10 mouse cellular contexts compared by ENCODE assay signal in the genomic region with DNA sequence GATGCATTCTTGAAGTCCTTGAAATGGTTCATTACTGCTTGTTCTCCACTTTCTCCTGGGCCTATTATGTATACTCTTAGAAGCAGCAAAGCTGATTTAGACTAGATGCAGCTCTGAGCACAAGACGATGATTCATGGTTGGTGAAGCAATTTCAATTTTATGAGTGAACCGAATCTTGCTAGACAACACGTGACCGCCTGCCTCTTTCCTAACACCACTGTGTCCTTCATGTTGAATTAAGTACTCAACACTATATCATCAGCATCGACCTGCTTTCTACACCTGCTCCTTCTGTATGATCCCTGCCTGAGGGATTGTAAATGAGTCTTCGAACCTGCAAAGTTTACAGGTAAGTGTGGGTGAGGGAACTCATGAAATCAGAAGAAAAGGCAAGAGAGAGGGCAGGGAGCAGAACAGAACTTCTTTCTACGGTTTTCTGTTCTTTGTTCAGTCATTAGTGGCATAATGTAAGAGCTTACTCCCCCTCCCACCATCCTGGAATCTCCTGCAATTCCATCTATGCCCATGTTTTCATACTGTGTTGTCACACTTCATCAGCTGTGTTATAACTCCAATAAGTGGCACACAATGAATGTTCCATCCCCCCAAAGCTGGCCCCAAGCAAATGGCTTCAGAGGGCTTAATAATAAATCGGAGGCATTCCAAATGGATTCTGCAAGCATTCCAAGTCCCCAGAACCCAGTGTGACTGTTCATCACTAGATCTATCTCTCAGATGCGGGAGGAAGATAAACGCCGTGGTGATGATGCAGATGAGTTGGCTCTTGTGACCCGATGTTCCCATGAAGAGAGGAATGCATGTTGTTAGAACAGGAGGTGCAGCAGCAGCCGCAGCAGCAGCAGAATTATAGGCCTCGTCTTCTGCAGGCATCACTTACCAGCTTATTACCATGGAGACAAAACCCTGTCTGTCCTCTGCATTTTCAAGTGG.
DNase-seq lines count a peak whose midpoint lies in the region; ATAC-seq lines count a peak whose summit lies in the region.
"Had no signal": no experiment of that assay in that cellular context is flagged by ENCODE, and none has a peak within 500 bp of the region (broad histone marks: within the 10 kb centered on the region; RNA-seq: fewer than 3 reads in every experiment).

No protein-coding gene starts in this region.

- H3K36me3 ChIP-seq in hindbrain, embryonic 15.5 days = no peaks in the 10 kb centered on the region
- H3K36me3 ChIP-seq in neural tube, embryonic 14.5 days (ENCODE audit: control insufficient read depth, insufficient read depth, low read length) = no peaks in the 10 kb centered on the region
- H3K36me3 ChIP-seq: liver, embryonic 15.5 days had no signal

- WGBS in hindbrain, embryonic 15.5 days = 44% methylated on average over 14 of the region's 14 CpGs
- WGBS in neural tube, embryonic 14.5 days = 46% methylated on average over 14 of the region's 14 CpGs

- peak overlapping the region; percentile 31; the same call in 1 of the 2 replicates for H3K27ac ChIP-seq in hindbrain, embryonic 15.5 days (replicated peaks)
- peak overlapping the region; percentile 1; the same call in 1 of the 2 replicates for H3K27ac ChIP-seq in neural tube, embryonic 14.5 days (ENCODE audit: low read depth, low read length)
- H3K27ac ChIP-seq: liver, embryonic 15.5 days had no signal

- peaks cover 16% of the 10 kb centered on the region for H3K4me1 ChIP-seq in hindbrain, embryonic 15.5 days (replicated peaks)
- H3K4me1 ChIP-seq in neural tube, embryonic 14.5 days (ENCODE audit: control insufficient read depth, insufficient read depth, low read length) = peaks cover 4% of the 10 kb centered on the region; the same call in 1 of the 2 replicates
- H3K4me1 ChIP-seq: liver, embryonic 15.5 days had no signal

- H3K27me3 ChIP-seq in hindbrain, embryonic 15.5 days = no peaks in the 10 kb centered on the region
- no peaks in the 10 kb centered on the region for H3K27me3 ChIP-seq in neural tube, embryonic 14.5 days (ENCODE audit: control insufficient read depth, insufficient read depth, low read length)
- H3K27me3 ChIP-seq: liver, embryonic 15.5 days had no signal

- no peak overlapping the region for H3K4me2 ChIP-seq in hindbrain, embryonic 15.5 days
- H3K4me2 ChIP-seq in neural tube, embryonic 14.5 days (ENCODE audit: low read depth, low read length) = no peak overlapping the region
- H3K4me2 ChIP-seq: liver, embryonic 15.5 days had no signal

- no peaks in the 10 kb centered on the region for H3K9me3 ChIP-seq in hindbrain, embryonic 15.5 days
- H3K9me3 ChIP-seq in neural tube, embryonic 14.5 days (ENCODE audit: control insufficient read depth, low read length) = no peaks in the 10 kb centered on the region
- H3K9me3 ChIP-seq: liver, embryonic 15.5 days had no signal

- no peak overlapping the region for H3K9ac ChIP-seq in hindbrain, embryonic 15.5 days
- no peak overlapping the region for H3K9ac ChIP-seq in neural tube, embryonic 14.5 days (replicated peaks; ENCODE audit: low read depth, low read length)
- H3K9ac ChIP-seq: liver, embryonic 15.5 days had no signal

- DNase-seq in adrenal gland, adult (ENCODE audit: inconsistent age in 2 of 2, low spot score in 1 of 2) = peak; percentile 67 to 85
- DNase-seq in adrenal gland, postnatal 4 days (ENCODE audit: low spot score in 2 of 2) = no peak
- DNase-seq in lung, postnatal 36 days = peak; percentile 60
- no peak for DNase-seq in lung, postnatal 10 days
- no peak for DNase-seq in ovary, postnatal 10 days (ENCODE audit: low spot score)
- DNase-seq in layer of hippocampus, postnatal 36 days = no peak
- DNase-seq: kidney, adult 8-10 months had no signal

- no peak overlapping the region for H3K4me3 ChIP-seq in hindbrain, embryonic 15.5 days
- H3K4me3 ChIP-seq in neural tube, embryonic 14.5 days (ENCODE audit: low read depth, low read length) = no peak overlapping the region
- H3K4me3 ChIP-seq: liver, embryonic 15.5 days had no signal

- ATAC-seq in hindbrain, embryonic 15.5 days (ENCODE audit: low FRiP score, low read depth) = peak; percentile 54; the same call in 1 of the 2 replicates
- ATAC-seq in neural tube, embryonic 14.5 days (ENCODE audit: low read depth) = peak; percentile 41; the same call in 1 of the 2 replicates

Comparison
In these comparisons a context has a peak if more than half of its experiments do, and no peak if none do; other contexts are left out.
1. DNase-seq: peak in adrenal gland, adult (2 of 2) and lung, postnatal 36 days (single experiment); none in adrenal gland, postnatal 4 days (0 of 2), lung, postnatal 10 days (single experiment), ovary, postnatal 10 days (single experiment) and layer of hippocampus, postnatal 36 days (0 of 2).